Mouse (Mus musculus): Measurements from ENCODE around the gene Slc44a1.

- TF ChIP-seq CTCF (conservative IDR thresholded peaks at IDR 0.05; ENCODE audit: low read length) (no peak), POU5F1 (IDR thresholded peaks at IDR 0.05; ENCODE audit: borderline replicate concordance, low read length) (no peak)
Measured at GRCm38 (mm10) chr4:53447773-53448172, 7.6 kb downstream of the Slc44a1 start.

All from E14TG2a.4 (cell line).